30 mouse cellular contexts compared by ENCODE assay signal in the genomic region with DNA sequence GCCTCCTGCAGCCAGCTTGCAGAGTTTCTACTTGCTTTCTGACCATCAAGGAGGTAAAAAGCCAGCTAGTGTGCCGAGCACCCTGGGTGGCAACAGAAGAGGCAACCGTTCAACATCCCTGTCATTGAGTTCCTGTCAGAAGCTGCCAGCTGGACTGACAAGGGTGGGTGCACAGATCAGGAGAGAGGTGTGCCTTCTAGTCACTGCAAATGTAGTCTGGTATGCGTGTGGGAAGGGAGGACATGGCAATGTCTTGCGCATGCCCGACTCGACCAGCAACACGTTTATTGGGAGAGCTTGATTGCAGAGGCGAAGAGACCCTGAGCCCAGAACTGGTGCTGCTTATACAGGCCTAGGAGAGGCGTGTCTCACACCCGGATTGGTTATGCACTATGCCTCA. TPM values are rescaled to one million over a fixed set of nuclear protein-coding genes. Genes with fewer than 3 reads are reported as not detected.
DNase-seq lines count a peak whose midpoint lies in the region; ATAC-seq and TF ChIP-seq lines count a peak whose summit lies in the region.
"Had no signal": no experiment of that assay in that cellular context is flagged by ENCODE, and none has a peak within 500 bp of the region (broad histone marks: within the 10 kb centered on the region; RNA-seq: fewer than 3 reads in every experiment).

No protein-coding gene starts in this region.

- H3K9ac ChIP-seq in liver, embryonic 11.5 days (ENCODE audit: low read depth, low read length) = no peak overlapping the region
- H3K9ac ChIP-seq in liver, embryonic 12.5 days = no peak overlapping the region
- H3K9ac ChIP-seq in MEL (ENCODE audit: control insufficient read depth, low read depth, low read length, poor library complexity, severe bottlenecking) = no peak overlapping the region
- no peak overlapping the region for H3K9ac ChIP-seq in liver, postnatal 0 days (replicated peaks)
- H3K9ac ChIP-seq: embryonic facial prominence, embryonic 12.5 days; embryonic facial prominence, embryonic 15.5 days; forebrain, embryonic 12.5 days; forebrain, embryonic 15.5 days; heart, embryonic 13.5 days; hindbrain, embryonic 14.5 days had no signal

- no peak for TF ChIP-seq EP300 in MEL (IDR thresholded peaks at IDR 0.05; ENCODE audit: low read depth in 1 of 2, low read length in 2 of 2)
- TF ChIP-seq EP300 in liver, postnatal 0 days (IDR thresholded peaks at IDR 0.05; ENCODE audit: low read depth) = no peak

- H3K79me2 ChIP-seq in MEL (ENCODE audit: control insufficient read depth, insufficient read depth, low read length, poor library complexity) = no peaks in the 10 kb centered on the region; the same call in 1 of the 2 replicates

- TF ChIP-seq POLR2A in MEL (IDR thresholded peaks at IDR 0.05; ENCODE audit: control insufficient read depth in 1 of 2, insufficient read depth in 1 of 2, low read depth in 1 of 2, low read length in 2 of 2, poor library complexity in 1 of 2) = peak in 1 of 2 experiments; percentile 48; a peak in 2 of 4 replicates
- no peak for TF ChIP-seq POLR2A in kidney, adult 2 months (IDR thresholded peaks at IDR 0.05; ENCODE audit: low read depth, low read length)

- H3K36me3 ChIP-seq in liver, embryonic 11.5 days (ENCODE audit: control insufficient read depth, insufficient read depth, low read length) = peaks cover 44% of the 10 kb centered on the region
- H3K36me3 ChIP-seq in liver, embryonic 12.5 days = peaks cover 62% of the 10 kb centered on the region
- peaks cover 2 to 21% of the 10 kb centered on the region in 2 experiments; a peak in 3 of 4 replicates for H3K36me3 ChIP-seq in MEL (ENCODE audit: control insufficient read depth in 1 of 2, insufficient read depth in 2 of 2, low read length in 2 of 2)
- peaks cover 48% of the 10 kb centered on the region for H3K36me3 ChIP-seq in liver, postnatal 0 days (replicated peaks; ENCODE audit: insufficient read depth, low read length)
- H3K36me3 ChIP-seq in kidney, adult 2 months (ENCODE audit: control insufficient read depth, insufficient read depth, low read length) = no peaks in the 10 kb centered on the region

- H3K27me3 ChIP-seq in liver, embryonic 11.5 days (replicated peaks; ENCODE audit: control insufficient read depth, insufficient read depth, low read length) = peaks cover 39% of the 10 kb centered on the region
- peaks cover 44% of the 10 kb centered on the region for H3K27me3 ChIP-seq in liver, embryonic 12.5 days (replicated peaks)
- H3K27me3 ChIP-seq in MEL (ENCODE audit: control insufficient read depth in 1 of 2, insufficient read depth in 2 of 2, low read length in 2 of 2) = no peaks in the 10 kb centered on the region
- H3K27me3 ChIP-seq in liver, postnatal 0 days (ENCODE audit: insufficient read depth, low read length) = peaks cover 27% of the 10 kb centered on the region
- H3K27me3 ChIP-seq in kidney, adult 2 months (replicated peaks; ENCODE audit: control insufficient read depth, insufficient read depth, low read length) = no peaks in the 10 kb centered on the region

- H3K4me3 ChIP-seq in liver, embryonic 11.5 days (ENCODE audit: low read depth, low read length) = no peak overlapping the region
- no peak overlapping the region for H3K4me3 ChIP-seq in liver, embryonic 12.5 days
- no peak overlapping the region for H3K4me3 ChIP-seq in MEL (ENCODE audit: control insufficient read depth in 1 of 2, insufficient read depth in 1 of 2, low read depth in 2 of 2, low read length in 2 of 2)
- no peak overlapping the region for H3K4me3 ChIP-seq in liver, postnatal 0 days (ENCODE audit: low read depth, low read length)
- H3K4me3 ChIP-seq in kidney, adult 2 months (ENCODE audit: insufficient read depth, low read depth, low read length) = no peak overlapping the region
- H3K4me3 ChIP-seq: embryonic facial prominence, embryonic 12.5 days; embryonic facial prominence, embryonic 15.5 days; forebrain, embryonic 12.5 days; forebrain, embryonic 15.5 days; heart, embryonic 10.5 days; heart, embryonic 13.5 days had no signal

- no peak for TF ChIP-seq CTCF in MEL (IDR thresholded peaks at IDR 0.05 in 2 of 3, conservative IDR thresholded peaks at IDR 0.05 in 1 of 3; ENCODE audit: control insufficient read depth in 1 of 3, insufficient read depth in 1 of 3, low read depth in 2 of 3, low read length in 3 of 3, poor library complexity in 1 of 3, severe bottlenecking in 1 of 3)
- TF ChIP-seq CTCF in liver, postnatal 0 days (IDR thresholded peaks at IDR 0.05; ENCODE audit: low read depth) = no peak
- TF ChIP-seq CTCF in kidney, adult 2 months (conservative IDR thresholded peaks at IDR 0.05; ENCODE audit: insufficient read depth, insufficient read length, low read depth, low read length) = no peak

- 0 out of 2 replicates have a peak, but pooled peaks have one; percentile 18 for ATAC-seq in liver, embryonic 11.5 days (replicated peaks; ENCODE audit: low FRiP score)
- no peak for ATAC-seq in liver, embryonic 12.5 days
- 0 out of 2 replicates have a peak, but pooled peaks have one; percentile 21 for ATAC-seq in liver, postnatal 0 days
- ATAC-seq: forebrain, embryonic 15.5 days; hindbrain, postnatal 0 days; inflammation-experienced regulatory T-cells, adult 6 months had no signal

- no peak overlapping the region for H3K27ac ChIP-seq in liver, embryonic 11.5 days (ENCODE audit: low read depth, low read length)
- H3K27ac ChIP-seq in liver, embryonic 12.5 days = no peak overlapping the region
- H3K27ac ChIP-seq in MEL (ENCODE audit: control insufficient read depth, low read depth, low read length) = 0 out of 2 replicates have a peak overlapping the region, but pooled peaks have one; percentile 2
- no peak overlapping the region for H3K27ac ChIP-seq in liver, postnatal 0 days (ENCODE audit: low read depth)
- H3K27ac ChIP-seq in kidney, adult 2 months (ENCODE audit: insufficient read depth, low read depth, low read length) = no peak overlapping the region
- H3K27ac ChIP-seq: embryonic facial prominence, embryonic 12.5 days; embryonic facial prominence, embryonic 15.5 days; forebrain, embryonic 12.5 days; forebrain, embryonic 15.5 days; heart, embryonic 10.5 days; heart, embryonic 13.5 days; hindbrain, embryonic 14.5 days; hindbrain, postnatal 0 days had no signal

- no peaks in the 10 kb centered on the region for H3K9me3 ChIP-seq in liver, embryonic 11.5 days (ENCODE audit: control insufficient read depth, low read length)
- H3K9me3 ChIP-seq in liver, embryonic 12.5 days (replicated peaks) = no peaks in the 10 kb centered on the region; the same call in 1 of the 2 replicates
- no peaks in the 10 kb centered on the region for H3K9me3 ChIP-seq in MEL (replicated peaks; ENCODE audit: insufficient read depth, low read length)
- no peaks in the 10 kb centered on the region for H3K9me3 ChIP-seq in liver, postnatal 0 days (ENCODE audit: low read length)
- H3K9me3 ChIP-seq: embryonic facial prominence, embryonic 12.5 days; embryonic facial prominence, embryonic 15.5 days; forebrain, embryonic 15.5 days; heart, embryonic 10.5 days; heart, embryonic 13.5 days had no signal

- 87% methylated on average over 10 of the region's 10 CpGs for WGBS in liver, embryonic 11.5 days
- WGBS in liver, embryonic 12.5 days (ENCODE audit: insufficient replicate concordance) = 89% methylated on average over 10 of the region's 10 CpGs
- 95% methylated on average over 10 of the region's 10 CpGs for WGBS in liver, postnatal 0 days (ENCODE audit: insufficient replicate concordance)
- WGBS in kidney, adult 2 months = 94% methylated on average over 10 of the region's 10 CpGs

- no peak overlapping the region for H3K4me2 ChIP-seq in liver, embryonic 11.5 days
- H3K4me2 ChIP-seq in liver, embryonic 12.5 days = no peak overlapping the region
- H3K4me2 ChIP-seq in liver, postnatal 0 days (ENCODE audit: low read depth, low read length) = no peak overlapping the region
- H3K4me2 ChIP-seq: embryonic facial prominence, embryonic 12.5 days; embryonic facial prominence, embryonic 15.5 days; forebrain, embryonic 12.5 days; forebrain, embryonic 15.5 days; heart, embryonic 13.5 days; hindbrain, embryonic 14.5 days had no signal

- no peak for TF ChIP-seq RAD21 in MEL (IDR thresholded peaks at IDR 0.05; ENCODE audit: low read depth, low read length)

- H3K4me1 ChIP-seq in liver, embryonic 11.5 days (replicated peaks; ENCODE audit: control insufficient read depth, insufficient read depth, low read length) = peaks cover 8% of the 10 kb centered on the region
- 0 out of 2 replicates have a peak, but pooled peaks cover 4% of the 10 kb centered on the region for H3K4me1 ChIP-seq in liver, embryonic 12.5 days
- 0 out of 4 replicates have a peak, but pooled peaks cover 0 to 2% of the 10 kb centered on the region in 2 experiments for H3K4me1 ChIP-seq in MEL (ENCODE audit: control insufficient read depth in 1 of 2, insufficient read depth in 2 of 2, low read length in 2 of 2)
- no peaks in the 10 kb centered on the region for H3K4me1 ChIP-seq in liver, postnatal 0 days (ENCODE audit: insufficient read depth)
- no peaks in the 10 kb centered on the region; the same call in 1 of the 2 replicates for H3K4me1 ChIP-seq in kidney, adult 2 months (ENCODE audit: control insufficient read depth, insufficient read depth, low read length)
- H3K4me1 ChIP-seq: forebrain, embryonic 15.5 days had no signal

- DNase-seq in liver, embryonic 11.5 days (ENCODE audit: low spot score) = no peak
- DNase-seq in MEL (ENCODE audit: low read depth, low spot score) = peak; percentile 69
- no peak for DNase-seq in liver, postnatal 0 days
- no peak for DNase-seq in lung, postnatal 14 days
- no peak for DNase-seq in kidney, adult 2 months
- DNase-seq: adrenal gland, postnatal 10 days; adrenal gland, postnatal 36 days; cerebellum, adult 18-20 months; cerebellum, adult 9-11 months; cerebellum, postnatal 25 days; gastrocnemius, postnatal 25 days; heart, adult 18-20 months; heart, postnatal 14 days; heart, postnatal 4 days had no signal

RNA-seq across cellular contexts. Expression of a gene that starts 3.1 kb away (rescaled TPM):
- not detected in 2 replicates for polyA plus RNA-seq in liver, embryonic 11.5 days (2014; fragmentation: Nextera tagmentation; extraction: Ambion mirVana)
- not detected in 2 replicates for polyA plus RNA-seq in liver, embryonic 12.5 days (2016; fragmentation: Nextera tagmentation; extraction: Ambion mirVana)
- 0.04 TPM in 1 of 2 replicates, not detected in the other for total RNA-seq in MEL (2012; rRNA removed)
- polyA plus RNA-seq in MEL (2012; ENCODE audit: insufficient read depth in 1 of 2, insufficient read length in 2 of 2, low read depth in 1 of 2, low replicate concordance in 2 of 2, missing spikeins in 1 of 2) = under 1 TPM in 1 of 2 experiments, not detected in 1; 0.04 TPM
- polyA plus RNA-seq in liver, postnatal 0 days (2015; fragmentation: Nextera tagmentation; extraction: Ambion mirVana) = not detected in 2 replicates
- polyA plus RNA-seq in kidney, adult 2 months (2012; rRNA removed) = 0.08 and 0.10 TPM in 2 replicates
- total RNA-seq: adrenal gland, adult 18-20 months; adrenal gland, postnatal 10 days; adrenal gland, postnatal 36 days; common myeloid progenitor, adult 5-6 weeks; gastrocnemius, adult 8-10 months; gastrocnemius, postnatal 25 days; heart, adult 18-20 months; heart, postnatal 14 days had no signal
- polyA plus RNA-seq: embryonic facial prominence, embryonic 12.5 days; embryonic facial prominence, embryonic 15.5 days; forebrain, embryonic 12.5 days; forebrain, embryonic 15.5 days; gonadal fat pad, adult 2 months; heart, embryonic 10.5 days; heart, embryonic 13.5 days; heart, embryonic 16.5 days; hindbrain, embryonic 11.5 days; hindbrain, embryonic 14.5 days; hindbrain, postnatal 0 days; inflammation-experienced regulatory T-cells, adult 6 months had no signal

RNA-seq across cellular contexts. Expression of a gene that starts 8.4 kb away (rescaled TPM):
- 430 and 440 TPM in 2 replicates for polyA plus RNA-seq in liver, embryonic 11.5 days (2014; fragmentation: Nextera tagmentation; extraction: Ambion mirVana)
- 370 and 373 TPM in 2 replicates for polyA plus RNA-seq in liver, embryonic 12.5 days (2016; fragmentation: Nextera tagmentation; extraction: Ambion mirVana)
- 242 and 244 TPM in 2 replicates for total RNA-seq in MEL (2012; rRNA removed)
- 100 to 1,000 TPM in 1 of 2 experiments, not detected in 1; 214 TPM for polyA plus RNA-seq in MEL (2012; ENCODE audit: insufficient read depth in 1 of 2, insufficient read length in 2 of 2, low read depth in 1 of 2, low replicate concordance in 2 of 2, missing spikeins in 1 of 2)
- 193 and 197 TPM in 2 replicates for polyA plus RNA-seq in liver, postnatal 0 days (2015; fragmentation: Nextera tagmentation; extraction: Ambion mirVana)
- polyA plus RNA-seq in kidney, adult 2 months (2012; rRNA removed) = 0.75 and 1.3 TPM in 2 replicates

RNA-seq across cellular contexts. Expression of a gene that starts 15.8 kb away (rescaled TPM):
- 1.5 and 1.7 TPM in 2 replicates for polyA plus RNA-seq in liver, embryonic 11.5 days (2014; fragmentation: Nextera tagmentation; extraction: Ambion mirVana)
- 1.7 TPM in 2 replicates for polyA plus RNA-seq in liver, embryonic 12.5 days (2016; fragmentation: Nextera tagmentation; extraction: Ambion mirVana)
- 0.12 TPM in 1 of 2 replicates, not detected in the other for total RNA-seq in MEL (2012; rRNA removed)
- polyA plus RNA-seq in MEL (2012; ENCODE audit: insufficient read depth in 1 of 2, insufficient read length in 2 of 2, low read depth in 1 of 2, low replicate concordance in 2 of 2, missing spikeins in 1 of 2) = not detected
- polyA plus RNA-seq in liver, postnatal 0 days (2015; fragmentation: Nextera tagmentation; extraction: Ambion mirVana) = 6.6 and 7.1 TPM in 2 replicates
- 14.9 and 20.1 TPM in 2 replicates for polyA plus RNA-seq in kidney, adult 2 months (2012; rRNA removed)

RNA-seq across cellular contexts. Expression of a gene that starts 31.6 kb away (rescaled TPM):
- 185 and 192 TPM in 2 replicates for polyA plus RNA-seq in liver, embryonic 11.5 days (2014; fragmentation: Nextera tagmentation; extraction: Ambion mirVana)
- 145 and 152 TPM in 2 replicates for polyA plus RNA-seq in liver, embryonic 12.5 days (2016; fragmentation: Nextera tagmentation; extraction: Ambion mirVana)
- 171 and 172 TPM in 2 replicates for total RNA-seq in MEL (2012; rRNA removed)
- 100 to 1,000 TPM in 1 of 2 experiments, not detected in 1; 188 TPM for polyA plus RNA-seq in MEL (2012; ENCODE audit: insufficient read depth in 1 of 2, insufficient read length in 2 of 2, low read depth in 1 of 2, low replicate concordance in 2 of 2, missing spikeins in 1 of 2)
- polyA plus RNA-seq in liver, postnatal 0 days (2015; fragmentation: Nextera tagmentation; extraction: Ambion mirVana) = 96.8 and 101 TPM in 2 replicates
- 15.5 and 15.8 TPM in 2 replicates for polyA plus RNA-seq in kidney, adult 2 months (2012; rRNA removed)

RNA-seq across cellular contexts. Expression of a gene that starts 31.7 kb away (rescaled TPM):
- polyA plus RNA-seq in liver, embryonic 11.5 days (2014; fragmentation: Nextera tagmentation; extraction: Ambion mirVana) = 8.4 and 11.1 TPM in 2 replicates
- polyA plus RNA-seq in liver, embryonic 12.5 days (2016; fragmentation: Nextera tagmentation; extraction: Ambion mirVana) = 6.7 TPM in 2 replicates
- total RNA-seq in MEL (2012; rRNA removed) = 3.3 and 3.5 TPM in 2 replicates
- 1 to 10 TPM in 1 of 2 experiments, not detected in 1; 3.8 TPM for polyA plus RNA-seq in MEL (2012; ENCODE audit: insufficient read depth in 1 of 2, insufficient read length in 2 of 2, low read depth in 1 of 2, low replicate concordance in 2 of 2, missing spikeins in 1 of 2)
- 32.9 and 34.4 TPM in 2 replicates for polyA plus RNA-seq in liver, postnatal 0 days (2015; fragmentation: Nextera tagmentation; extraction: Ambion mirVana)
- polyA plus RNA-seq in kidney, adult 2 months (2012; rRNA removed) = 85.6 and 89.7 TPM in 2 replicates

Comparison
In these comparisons a context has a peak if more than half of its experiments do, and no peak if none do; other contexts are left out.
1. RNA of a gene that starts 8.4 kb away (polyA plus RNA-seq): 430 to 440 TPM in liver, embryonic 11.5 days, 370 to 373 TPM in liver, embryonic 12.5 days, 214 TPM in MEL and 193 to 197 TPM in liver, postnatal 0 days; 0.75 to 1.3 TPM in kidney, adult 2 months; every median in the first group is over 10 times any median in the second.